In the genomic region with DNA sequence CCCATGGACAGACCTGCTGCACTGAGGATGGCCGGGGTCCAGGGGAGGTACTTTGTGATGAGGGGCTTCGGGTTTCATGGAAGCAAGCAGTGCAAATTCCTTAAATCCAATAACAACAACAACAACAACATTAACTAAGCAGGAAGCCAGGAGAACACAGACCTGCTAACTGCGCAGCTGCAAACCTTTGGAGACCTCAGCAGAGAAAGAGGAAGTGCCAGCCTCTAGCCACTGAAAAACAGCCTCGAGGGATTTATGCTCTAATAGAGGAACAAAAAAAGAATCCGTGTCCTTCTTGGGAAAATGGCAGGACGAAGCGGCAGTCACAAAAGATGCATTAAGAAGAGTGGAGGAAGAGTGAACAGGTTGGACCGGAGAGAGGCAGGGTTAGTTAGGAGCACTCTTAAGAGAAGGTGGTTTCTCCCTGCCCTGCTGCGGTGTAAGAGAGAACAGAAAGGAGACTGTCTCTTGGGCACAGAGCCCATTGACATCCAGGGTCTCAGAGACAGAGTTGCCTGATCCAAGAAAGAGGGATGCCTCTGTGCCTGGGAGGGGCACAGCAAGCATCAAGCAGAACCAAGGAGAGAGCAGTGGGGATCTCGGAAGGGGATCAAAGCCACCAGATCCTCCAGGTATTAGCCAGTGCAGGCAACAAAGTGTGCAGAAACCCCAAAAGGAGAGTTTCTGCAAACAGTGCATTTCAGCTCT, we compare ENCODE assay signal across 14 mouse cellular contexts.
DNase-seq lines count a peak whose midpoint lies in the region; ATAC-seq and TF ChIP-seq lines count a peak whose summit lies in the region.
"Had no signal": no experiment of that assay in that cellular context is flagged by ENCODE, and none has a peak within 500 bp of the region (broad histone marks: within the 10 kb centered on the region; RNA-seq: fewer than 3 reads in every experiment).

No protein-coding gene starts in this region.

- no peak overlapping the region for H3K9ac ChIP-seq in midbrain, embryonic 13.5 days (replicated peaks)
- no peak overlapping the region for H3K9ac ChIP-seq in CH12.LX (ENCODE audit: insufficient read depth, low read depth)

- peaks cover 23% of the 10 kb centered on the region for H3K4me1 ChIP-seq in midbrain, embryonic 10.5 days
- peaks cover 6% of the 10 kb centered on the region; the same call in 1 of the 2 replicates for H3K4me1 ChIP-seq in midbrain, embryonic 13.5 days (replicated peaks)
- peaks cover 3 to 13% of the 10 kb centered on the region in 2 experiments; a peak in 3 of 4 replicates for H3K4me1 ChIP-seq in CH12.LX (ENCODE audit: control insufficient read depth in 1 of 2, insufficient read depth in 2 of 2)

- dilution Hi-C loops in CH12.LX (cut with MboI; ENCODE audit: extremely low pct_ligation_motif_present, extremely low pct_unique_long_range_greater_than_20kb, low sequenced_read_pairs) = no loop called here

- no peak for TF ChIP-seq RAD21 in CH12.LX (IDR thresholded peaks at IDR 0.05; ENCODE audit: low read depth, low read length)

- no peaks in the 10 kb centered on the region for H3K36me3 ChIP-seq in midbrain, embryonic 10.5 days
- no peaks in the 10 kb centered on the region for H3K36me3 ChIP-seq in midbrain, embryonic 13.5 days
- H3K36me3 ChIP-seq in CH12.LX (replicated peaks in 1 of 2; ENCODE audit: control insufficient read depth in 1 of 2, insufficient read depth in 1 of 2, low read length in 1 of 2) = no peaks in the 10 kb centered on the region

- TF ChIP-seq POLR2A in CH12.LX (IDR thresholded peaks at IDR 0.05; ENCODE audit: low read depth, low read length) = no peak

- TF ChIP-seq EP300 in CH12.LX (IDR thresholded peaks at IDR 0.05; ENCODE audit: low read length) = peak; percentile 51

- no peaks in the 10 kb centered on the region for H3K79me2 ChIP-seq in CH12.LX (replicated peaks; ENCODE audit: control insufficient read depth, extremely low read depth, insufficient read depth, poor library complexity, severe bottlenecking)

- no peak overlapping the region for H3K4me3 ChIP-seq in midbrain, embryonic 10.5 days
- no peak overlapping the region for H3K4me3 ChIP-seq in midbrain, embryonic 13.5 days (replicated peaks)
- H3K4me3 ChIP-seq in CH12.LX (replicated peaks in 1 of 3; ENCODE audit: low read depth in 2 of 3, low read length in 2 of 3, poor library complexity in 1 of 3) = peak overlapping the region in 1 of 3 experiments; percentile 18
- H3K4me3 ChIP-seq: layer of hippocampus, adult 2 months had no signal

- 79% methylated on average over 10 of the region's 10 CpGs for WGBS in midbrain, embryonic 10.5 days
- 67% methylated on average over 10 of the region's 10 CpGs for WGBS in midbrain, embryonic 13.5 days

- H3K27me3 ChIP-seq in midbrain, embryonic 10.5 days (ENCODE audit: low read depth, poor library complexity, severe bottlenecking) = no peaks in the 10 kb centered on the region
- no peaks in the 10 kb centered on the region for H3K27me3 ChIP-seq in midbrain, embryonic 13.5 days
- H3K27me3 ChIP-seq in CH12.LX (replicated peaks) = no peaks in the 10 kb centered on the region

- in situ Hi-C loops in CH12.LX (cut with MboI; ENCODE audit: low pct_ligation_motif_present, low pct_unique_long_range_greater_than_20kb, low sequenced_read_pairs) = no loop called here

- 0 out of 2 replicates have a peak overlapping the region, but pooled peaks have one; percentile 17 for H3K27ac ChIP-seq in midbrain, embryonic 10.5 days (replicated peaks)
- H3K27ac ChIP-seq in midbrain, embryonic 13.5 days = no peak overlapping the region
- H3K27ac ChIP-seq in CH12.LX (ENCODE audit: insufficient read depth, low read depth) = no peak overlapping the region
- H3K27ac ChIP-seq: kidney, postnatal 0 days; layer of hippocampus, adult 2 months had no signal

- H3K9me3 ChIP-seq in midbrain, embryonic 10.5 days (replicated peaks) = no peaks in the 10 kb centered on the region
- no peaks in the 10 kb centered on the region for H3K9me3 ChIP-seq in midbrain, embryonic 13.5 days
- H3K9me3 ChIP-seq in CH12.LX (replicated peaks; ENCODE audit: low read length) = no peaks in the 10 kb centered on the region

- no peak for TF ChIP-seq CTCF in CH12.LX (conservative IDR thresholded peaks at IDR 0.05 in 1 of 2, IDR thresholded peaks at IDR 0.05 in 1 of 2; ENCODE audit: low read depth in 2 of 2, low read length in 2 of 2)

- DNase-seq in midbrain, embryonic 10.5 days (ENCODE audit: low spot score) = no peak
- peak; percentile 75 for DNase-seq in CH12.LX (ENCODE audit: extremely low read depth)
- DNase-seq in thymus, postnatal 0 days (ENCODE audit: low spot score) = peak; percentile 18
- no peak for DNase-seq in right cerebral cortex, adult 18-20 months
- no peak for DNase-seq in urinary bladder, postnatal 10 days (ENCODE audit: low spot score)
- DNase-seq: cerebellum, adult 9-11 months; lung, postnatal 4 days had no signal

- ATAC-seq in midbrain, embryonic 13.5 days = no peak
- peak; percentile 82 for ATAC-seq in granulocyte monocyte progenitor cell, adult 5-6 weeks (replicated peaks; ENCODE audit: poor library complexity, severe bottlenecking)
- ATAC-seq: CD4-positive, CD25-positive, alpha-beta regulatory T cell, adult 4 months; forebrain, embryonic 14.5 days; midbrain, embryonic 16.5 days had no signal

- no peak overlapping the region for H3K4me2 ChIP-seq in midbrain, embryonic 13.5 days (replicated peaks)
- peak overlapping the region; percentile 55 for H3K4me2 ChIP-seq in CH12.LX (ENCODE audit: insufficient read depth, low read depth, poor library complexity, severe bottlenecking)

TF ChIP-seq in CH12.LX, 34 proteins besides CTCF, POLR2A, EP300 and RAD21:
- TF ChIP-seq ZNF384 (IDR thresholded peaks at IDR 0.05; ENCODE audit: low read depth, low read length) (peak; percentile 36; the same call in 1 of the 2 replicates), JUND (conservative IDR thresholded peaks at IDR 0.05; ENCODE audit: low read depth, low read length) (no peak), NRF1 (IDR thresholded peaks at IDR 0.05; ENCODE audit: low read depth, low read length) (peak; percentile 72), KAT2A (IDR thresholded peaks at IDR 0.05; ENCODE audit: insufficient replicate concordance, low read length) (no peak), IRF4 (IDR thresholded peaks at IDR 0.05; ENCODE audit: low read depth, low read length) (0 out of 2 replicates have a peak, but pooled peaks have one; percentile 8), ELF1 (IDR thresholded peaks at IDR 0.05; ENCODE audit: low read depth, low read length) (peak; percentile 74), E2F4 (IDR thresholded peaks at IDR 0.05; ENCODE audit: insufficient replicate concordance, low read depth, low read length) (no peak), RCOR1 (conservative IDR thresholded peaks at IDR 0.05; ENCODE audit: low read depth, low read length) (no peak)

Comparison
In these comparisons a context has a peak if more than half of its experiments do, and no peak if none do; other contexts are left out.
1. DNase-seq: peak in CH12.LX (single experiment) and thymus, postnatal 0 days (single experiment); none in midbrain, embryonic 10.5 days (single experiment), right cerebral cortex, adult 18-20 months (single experiment) and urinary bladder, postnatal 10 days (single experiment).